Mouse (Mus musculus) neural tube, embryonic 11.5 days (tissue): ENCODE data around the gene Lalba. TPM values are rescaled to one million over a fixed set of nuclear protein-coding genes. Genes with fewer than 3 reads are reported as not detected.
"Not testable (repeated sequence)": the region's sequence is repeated elsewhere in the genome, so short reads cannot be mapped to it uniquely, and the experiment has no call there.

Experiments used
- ATAC-seq: fragments of 200-750 bp; cut with Nextera tagmentation; 2 replicates; pipeline ENCODE4 v1.8.0; 2017; ENCODE audit warnings: moderate number of reproducible peaks, mild to moderate bottlenecking, moderate TSS enrichment, moderate library complexity; ENCODE audit not compliant: insufficient read depth, low FRiP score, low TSS enrichment
- DNase-seq: peaks from one replicate; pipeline ENCODE4 v3.0.0-alpha.2; 2015; ENCODE audit warnings: low spot score
- H3K27ac ChIP-seq: fragments of 300-500 bp; sonication (generic); 2 replicates; pipeline ENCODE4 v1.5.1; 2014; ENCODE audit warnings: low read depth, mild to moderate bottlenecking, low read length
- H3K27me3 ChIP-seq: fragments of 300-500 bp; sonication (generic); 2 replicates; pipeline ENCODE4 v1.6.1; 2014; ENCODE audit warnings: mild to moderate bottlenecking, low read length, mixed read lengths; ENCODE audit not compliant: control insufficient read depth, insufficient read depth
- H3K36me3 ChIP-seq: fragments of 300-500 bp; sonication (generic); 2 replicates; pipeline ENCODE4 v1.6.1; 2014; ENCODE audit warnings: mild to moderate bottlenecking, low read length, moderate library complexity, mixed read lengths; ENCODE audit not compliant: control insufficient read depth, insufficient read depth
- H3K4me1 ChIP-seq: fragments of 300-500 bp; sonication (generic); 2 replicates; pipeline ENCODE4 v1.6.1; 2014; ENCODE audit warnings: low read length, mixed read lengths; ENCODE audit not compliant: control insufficient read depth, insufficient read depth
- H3K4me2 ChIP-seq: fragments of 300-500 bp; sonication (generic); 2 replicates; pipeline ENCODE4 v1.6.1; 2014; ENCODE audit warnings: low read depth, mild to moderate bottlenecking, moderate library complexity
- H3K4me3 ChIP-seq: fragments of 300-500 bp; sonication (generic); 2 replicates; pipeline ENCODE4 v1.5.1; 2014; ENCODE audit warnings: low read depth, low read length
- H3K9ac ChIP-seq: fragments of 300-500 bp; sonication (generic); 2 replicates; pipeline ENCODE4 v1.6.1; 2014; ENCODE audit warnings: mild to moderate bottlenecking, low read length
- H3K9me3 ChIP-seq: fragments of 300-500 bp; sonication (generic); 2 replicates; pipeline ENCODE4 v1.6.1; 2016; ENCODE audit warnings: low read length; ENCODE audit not compliant: control insufficient read depth
- WGBS: fragments of 180-500 bp; shearing (Covaris S2); extraction: QIAGEN DNeasy Blood & Tissue Kit; methylation state at CpG from one replicate; pipeline ENCODE4 v1.1.7; 2014; 5-methylcytosine and 5-hydroxymethylcytosine counted together
- polyA plus RNA-seq: library from polyadenylated mRNA; unstranded; fragments of >200 nt; fragmentation: Nextera tagmentation; extraction: Ambion mirVana; gene quantifications from 2 replicates; pipeline ENCODE4 v1.2.1, GENCODE M21; 2014

The Lalba gene
- polyA plus RNA-seq, 1 experiment from 2014 or later, result not detected

- no peak overlapping the region for H3K4me2 ChIP-seq
- 82% methylated on average over 8 of the region's 8 CpGs for WGBS
- H3K9me3 ChIP-seq, result no peaks in the 10 kb centered on the region
- H3K9ac ChIP-seq, result no peak overlapping the region
- H3K27ac ChIP-seq, result no peak overlapping the region
- DNase-seq (no peak), ATAC-seq (no peak)
- no peaks in the 10 kb centered on the region for H3K27me3 ChIP-seq
- H3K4me3 ChIP-seq, result no peak overlapping the region
- peaks cover 2% of the 10 kb centered on the region; the same call in 1 of the 2 replicates for H3K4me1 ChIP-seq
- no peaks in the 10 kb centered on the region; the same call in none of the 2 replicates for H3K36me3 ChIP-seq
Observed at GRCm38 (mm10) chr15:98514146-98514545, 31.6 kb upstream of the Lalba start.

- not testable (repeated sequence) for DNase-seq, H3K27me3 ChIP-seq, H3K36me3 ChIP-seq, H3K4me3 ChIP-seq, ATAC-seq, H3K27ac ChIP-seq, H3K4me2 ChIP-seq, H3K9ac ChIP-seq, H3K4me1 ChIP-seq, H3K9me3 ChIP-seq
- 66% methylated on average over 3 of the region's 3 CpGs for WGBS
Observed at GRCm38 (mm10) chr15:98513676-98514075, 31.2 kb upstream of the Lalba start.

- no peak overlapping the region for H3K9ac ChIP-seq
- no peak for ATAC-seq
- H3K27ac ChIP-seq, result no peak overlapping the region
- no peaks in the 10 kb centered on the region for H3K9me3 ChIP-seq
- peaks cover 2% of the 10 kb centered on the region; the same call in 1 of the 2 replicates for H3K4me1 ChIP-seq
- H3K36me3 ChIP-seq, result no peaks in the 10 kb centered on the region; the same call in none of the 2 replicates
- 55% methylated on average over 17 of the region's 17 CpGs for WGBS
- no peaks in the 10 kb centered on the region for H3K27me3 ChIP-seq
- H3K4me2 ChIP-seq, result no peak overlapping the region
- DNase-seq, result no peak
- no peak overlapping the region for H3K4me3 ChIP-seq
Observed at GRCm38 (mm10) chr15:98512799-98513321, 30.3 kb upstream of the Lalba start.

DNA sequence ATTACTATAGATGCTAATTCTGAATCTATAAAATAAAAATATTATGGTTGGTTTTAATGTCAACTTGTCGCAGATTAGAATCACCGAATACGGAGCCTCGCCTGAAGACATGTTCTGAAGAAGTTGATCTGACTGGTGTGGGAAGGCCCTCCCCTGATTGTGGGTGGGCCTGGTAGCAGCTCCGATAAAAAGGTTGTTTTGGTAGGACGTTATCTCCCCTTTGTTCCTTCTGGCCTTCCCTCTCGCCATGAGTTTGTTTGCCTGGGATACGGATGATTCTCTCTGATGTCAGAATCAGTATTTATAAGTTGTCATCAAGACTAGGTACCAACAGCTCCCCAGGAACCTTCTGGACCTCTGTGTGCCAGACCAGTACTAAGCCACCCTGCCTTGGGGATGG is 29.7 kb upstream of the Lalba start:
- Histone ChIP-seq H3K9ac (no peak overlapping the region), H3K4me1 (peaks cover 2% of the 10 kb centered on the region; the same call in 1 of the 2 replicates), H3K36me3 (no peaks in the 10 kb centered on the region; the same call in 1 of the 2 replicates), H3K4me3 (no peak overlapping the region), H3K27me3 (no peaks in the 10 kb centered on the region), H3K27ac (no peak overlapping the region), H3K9me3 (no peaks in the 10 kb centered on the region), H3K4me2 (no peak overlapping the region)
- ATAC-seq (no peak), DNase-seq (no peak)
- WGBS, result 73% methylated on average over 8 of the region's 8 CpGs

GRCm38 (mm10) chr15:98511386-98511928 is 28.9 kb upstream of the Lalba start:
- Histone ChIP-seq H3K4me3 (no peak overlapping the region), H3K9me3 (no peaks in the 10 kb centered on the region), H3K27me3 (no peaks in the 10 kb centered on the region), H3K27ac (no peak overlapping the region), H3K4me2 (no peak overlapping the region), H3K36me3 (no peaks in the 10 kb centered on the region; the same call in 1 of the 2 replicates), H3K4me1 (peaks cover 2% of the 10 kb centered on the region; the same call in 1 of the 2 replicates), H3K9ac (no peak overlapping the region)
- ATAC-seq (no peak), DNase-seq (no peak)
- WGBS, result 74% methylated on average over 13 of the region's 13 CpGs

DNA sequence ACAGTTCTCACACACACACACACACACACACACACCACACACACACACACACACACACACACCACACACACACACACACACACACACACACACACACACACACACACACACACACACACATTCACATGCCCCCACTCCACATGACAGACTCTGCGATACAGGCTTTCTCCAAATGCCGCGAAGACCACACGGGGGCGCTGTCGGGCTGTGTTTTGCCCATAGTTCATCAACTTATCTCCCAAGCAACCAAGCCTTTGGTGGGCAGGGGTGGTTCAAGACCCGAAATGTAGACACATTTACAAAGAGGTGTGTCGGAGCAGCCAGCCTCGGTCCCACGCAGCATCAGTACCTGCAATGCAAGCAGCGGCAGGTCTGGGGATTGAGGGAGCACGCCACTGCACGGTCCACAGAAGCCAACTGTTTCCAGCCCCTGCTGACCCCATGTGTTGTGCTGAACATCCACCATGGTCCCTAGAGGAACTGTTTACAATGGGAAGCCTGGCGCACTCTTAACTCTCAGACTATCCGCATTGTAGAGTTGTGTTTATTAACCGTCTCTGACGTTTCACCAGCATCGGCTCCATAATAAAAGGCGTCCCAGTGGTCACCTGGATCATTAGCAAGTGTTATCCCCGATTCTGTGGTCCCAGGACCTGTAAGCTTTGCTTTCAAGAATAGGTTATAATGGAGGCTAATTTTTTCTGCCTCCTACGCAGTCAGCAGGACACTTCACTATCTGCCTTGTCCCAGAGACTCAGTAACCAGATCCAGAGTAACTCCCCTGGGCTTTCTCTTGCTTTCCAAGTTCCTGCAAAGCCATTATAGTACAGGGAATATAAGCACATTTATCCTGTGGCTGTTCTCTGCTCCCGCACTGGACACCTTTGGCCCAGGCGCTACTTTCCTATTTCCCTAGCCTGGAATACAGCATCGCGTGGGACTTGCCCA is 28.2 kb upstream of the Lalba start:
- no peak overlapping the region for H3K4me3 ChIP-seq
- 31% methylated on average over 25 of the region's 25 CpGs for WGBS
- DNase-seq (peak; percentile 85), ATAC-seq (no peak; the same call in 1 of the 2 replicates)
- no peaks in the 10 kb centered on the region for H3K9me3 ChIP-seq
- H3K4me2 ChIP-seq, result peak overlapping the region; percentile 33; the same call in 1 of the 2 replicates
- H3K36me3 ChIP-seq, result no peaks in the 10 kb centered on the region; the same call in 1 of the 2 replicates
- H3K27ac ChIP-seq, result no peak overlapping the region
- no peak overlapping the region for H3K9ac ChIP-seq
- H3K4me1 ChIP-seq, result peaks cover 2% of the 10 kb centered on the region; the same call in 1 of the 2 replicates
- no peaks in the 10 kb centered on the region for H3K27me3 ChIP-seq

GRCm38 (mm10) chr15:98509387-98509786 is 26.9 kb upstream of the Lalba start:
- no peak overlapping the region for H3K4me3 ChIP-seq
- no peak overlapping the region for H3K9ac ChIP-seq
- peaks cover 2% of the 10 kb centered on the region; the same call in 1 of the 2 replicates for H3K4me1 ChIP-seq
- no peaks in the 10 kb centered on the region for H3K36me3 ChIP-seq
- WGBS, result 63% methylated on average over 2 of the region's 2 CpGs
- H3K27me3 ChIP-seq, result no peaks in the 10 kb centered on the region
- DNase-seq (no peak), ATAC-seq (no peak)
- H3K4me2 ChIP-seq, result no peak overlapping the region
- H3K9me3 ChIP-seq, result no peaks in the 10 kb centered on the region
- H3K27ac ChIP-seq, result no peak overlapping the region

DNA sequence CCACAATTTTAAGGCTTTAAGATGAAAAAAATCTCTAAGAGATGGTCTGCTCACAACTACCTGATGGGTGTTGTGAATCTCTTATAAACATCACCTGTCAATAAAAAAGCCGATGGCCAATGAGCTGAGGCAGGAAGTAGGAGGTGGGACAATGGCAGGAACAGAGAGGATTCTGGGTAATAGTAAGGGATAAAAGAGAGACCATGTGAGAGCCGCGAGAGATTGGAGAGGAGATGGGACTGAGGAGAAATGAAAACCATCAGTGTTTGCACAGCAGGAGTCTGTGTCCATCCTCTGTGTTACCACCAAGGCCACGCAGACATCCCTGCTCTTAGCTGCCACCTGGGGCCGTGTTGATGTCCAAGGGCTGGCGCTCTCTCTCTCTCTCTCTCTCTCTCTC is 24.8 kb upstream of the Lalba start:
- H3K9me3 ChIP-seq, result no peaks in the 10 kb centered on the region
- no peak overlapping the region for H3K27ac ChIP-seq
- H3K36me3 ChIP-seq, result no peaks in the 10 kb centered on the region
- 92% methylated on average over 6 of the region's 6 CpGs for WGBS
- H3K4me3 ChIP-seq, result no peak overlapping the region
- DNase-seq, result no peak
- ATAC-seq, result no peak
- no peak overlapping the region for H3K4me2 ChIP-seq
- H3K4me1 ChIP-seq, result peaks cover 2% of the 10 kb centered on the region; the same call in 1 of the 2 replicates
- no peaks in the 10 kb centered on the region for H3K27me3 ChIP-seq
- no peak overlapping the region for H3K9ac ChIP-seq
